Mouse (Mus musculus) stomach, postnatal 0 days (tissue): ENCODE data around the gene Vmn1r103.
"Not testable (repeated sequence)": the region's sequence is repeated elsewhere in the genome, so short reads cannot be mapped to it uniquely, and the experiment has no call there.

Source experiments
- CTCF ChIP-seq: IDR thresholded peaks from 2 replicates; pipeline ENCODE4 v1.5.1; 2016; ENCODE audit warnings: antibody characterized with exemption, low read depth, mild to moderate bottlenecking, moderate library complexity
- EP300 ChIP-seq: optimal IDR thresholded peaks from 2 replicates; pipeline ENCODE3; 2016; ENCODE audit warnings: antibody characterized with exemption

DNA sequence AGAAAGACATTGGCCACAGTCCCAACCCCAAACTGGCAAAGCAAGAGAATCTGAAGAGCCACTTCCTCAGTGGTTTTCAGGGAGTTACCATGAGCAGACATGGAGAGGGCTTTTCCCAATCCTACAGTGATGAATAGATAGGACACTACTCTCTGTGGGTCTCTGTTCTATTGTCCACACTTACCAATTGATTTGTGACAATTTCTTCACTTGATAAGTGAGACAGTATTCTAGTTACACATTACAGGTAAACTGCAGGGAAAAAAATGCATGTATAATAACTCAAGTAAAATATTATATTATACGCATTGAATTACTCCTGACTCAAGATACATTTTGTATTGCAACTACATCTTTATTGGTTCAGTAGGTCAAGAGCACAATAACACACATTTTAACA lies 35.3 kb upstream of the Vmn1r103 start, which contains the start of gene Gm5726:
- not testable (repeated sequence) for TF ChIP-seq CTCF, EP300
